Mouse (Mus musculus) midbrain, embryonic 16.5 days (tissue): ENCODE measurements around the gene Mmd2. TPM values are rescaled to one million over a fixed set of nuclear protein-coding genes. Genes with fewer than 3 reads are reported as not detected.

Experiments
- ATAC-seq: fragments of 200-750 bp; cut with Nextera tagmentation; 2 replicates; pipeline ENCODE4 v1.8.0; 2017; ENCODE audit warnings: moderate TSS enrichment
- H3K27ac ChIP-seq: fragments of 300-500 bp; sonication (generic); 2 replicates; pipeline ENCODE4 v1.5.1; 2014; ENCODE audit warnings: mild to moderate bottlenecking, low read length, mixed read lengths
- H3K27me3 ChIP-seq: fragments of 300-500 bp; sonication (generic); 2 replicates; pipeline ENCODE4 v1.6.1; 2014; ENCODE audit warnings: low read depth, low read length, mixed read lengths; ENCODE audit not compliant: control insufficient read depth, insufficient read depth
- H3K36me3 ChIP-seq: fragments of 300-500 bp; sonication (generic); 2 replicates; pipeline ENCODE4 v1.6.1; 2014; ENCODE audit warnings: mild to moderate bottlenecking, low read length, moderate library complexity, mixed read lengths; ENCODE audit not compliant: control insufficient read depth, insufficient read depth
- H3K4me1 ChIP-seq: fragments of 300-500 bp; sonication (generic); 2 replicates; pipeline ENCODE4 v1.6.1; 2014; ENCODE audit warnings: mild to moderate bottlenecking, low read length, mixed read lengths; ENCODE audit not compliant: control insufficient read depth, insufficient read depth
- H3K4me2 ChIP-seq: fragments of 300-500 bp; sonication (generic); 2 replicates; pipeline ENCODE4 v1.6.1; 2014; ENCODE audit warnings: mild to moderate bottlenecking, low read length, mixed read lengths
- H3K4me3 ChIP-seq: fragments of 300-500 bp; sonication (generic); 2 replicates; pipeline ENCODE4 v1.5.1; 2014; ENCODE audit warnings: low read depth, mild to moderate bottlenecking, low read length, moderate library complexity, mixed read lengths
- H3K9ac ChIP-seq: fragments of 300-500 bp; sonication (generic); 2 replicates; pipeline ENCODE4 v1.6.1; 2014; ENCODE audit warnings: low read depth, low read length, mixed read lengths
- H3K9me3 ChIP-seq: fragments of 300-500 bp; sonication (generic); replicated peaks from 2 replicates; pipeline ENCODE4 v1.6.1; 2014; ENCODE audit warnings: mild to moderate bottlenecking, low read length, mixed read lengths; ENCODE audit not compliant: control insufficient read depth, poor library complexity, severe bottlenecking
- WGBS: fragments of 180-500 bp; shearing (Covaris S2); extraction: QIAGEN DNeasy Blood & Tissue Kit; methylation state at CpG from one replicate; pipeline ENCODE4 v1.1.7; 2014; 5-methylcytosine and 5-hydroxymethylcytosine counted together
- polyA plus RNA-seq: library from polyadenylated mRNA; unstranded; fragments of >200 nt; fragmentation: Nextera tagmentation; extraction: Ambion mirVana; gene quantifications from 2 replicates; pipeline ENCODE4 v1.2.1, GENCODE M21; 2015

Gene Mmd2
- polyA plus RNA-seq, 1 experiment from 2014 or later = 74.2 TPM

DNA sequence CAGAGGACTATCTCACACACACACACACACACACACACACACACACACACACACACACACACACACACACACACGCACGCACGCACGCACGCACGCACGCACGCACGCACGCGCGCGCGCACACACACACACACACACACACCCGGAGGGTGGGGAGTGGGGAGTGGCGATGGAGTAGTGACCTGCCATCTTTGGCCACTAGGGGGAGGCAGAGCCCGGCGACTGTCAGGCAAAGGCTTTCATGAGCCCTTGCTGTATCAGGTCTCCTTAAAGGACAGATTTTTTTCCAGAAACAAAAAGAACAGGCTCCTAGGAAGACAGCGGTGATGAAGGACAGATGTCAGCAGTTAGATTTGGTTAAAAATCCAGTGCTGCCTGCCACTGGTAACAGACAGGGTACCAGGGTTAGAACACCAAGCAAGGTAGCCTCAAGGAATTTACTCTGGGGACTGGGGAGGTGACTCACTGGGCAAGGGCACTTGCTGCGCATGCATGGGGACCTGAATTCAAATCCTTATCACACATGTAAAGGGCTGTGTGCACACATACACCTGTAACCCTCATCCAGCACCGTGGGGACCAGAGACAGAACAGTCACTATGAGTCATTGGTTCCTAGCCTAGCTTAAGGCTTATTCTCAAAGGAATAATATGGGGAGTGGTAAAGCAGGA, 51.1 kb downstream of the Mmd2 start:
- H3K27ac ChIP-seq = peak overlapping the region; percentile 23; the same call in 1 of the 2 replicates
- peak; percentile 73 for ATAC-seq

GRCm38 (mm10) chr5:142556721-142557120, 51.9 kb downstream of the Mmd2 start:
- no peak for ATAC-seq
- no peaks in the 10 kb centered on the region for H3K27me3 ChIP-seq
- no peaks in the 10 kb centered on the region for H3K9me3 ChIP-seq
- H3K4me1 ChIP-seq = no peaks in the 10 kb centered on the region
- no peak overlapping the region for H3K4me3 ChIP-seq
- 90% methylated on average over 4 of the region's 4 CpGs for WGBS
- no peak overlapping the region for H3K27ac ChIP-seq
- no peak overlapping the region for H3K9ac ChIP-seq
- H3K4me2 ChIP-seq = no peak overlapping the region
- no peaks in the 10 kb centered on the region for H3K36me3 ChIP-seq

More for the DNA sequence above, 51.1 kb downstream of the Mmd2 start:
- Histone ChIP-seq H3K9me3 (no peaks in the 10 kb centered on the region), H3K4me1 (no peaks in the 10 kb centered on the region), H3K9ac (no peak overlapping the region), H3K4me2 (no peak overlapping the region), H3K4me3 (no peak overlapping the region), H3K36me3 (no peaks in the 10 kb centered on the region), H3K27me3 (no peaks in the 10 kb centered on the region)
- 25% methylated on average over 19 of the region's 21 CpGs for WGBS

- Histone ChIP-seq H3K27ac (no peak overlapping the region), H3K4me2 (no peak overlapping the region), H3K4me1 (no peaks in the 10 kb centered on the region), H3K9me3 (no peaks in the 10 kb centered on the region), H3K27me3 (no peaks in the 10 kb centered on the region), H3K4me3 (no peak overlapping the region), H3K9ac (no peak overlapping the region), H3K36me3 (no peaks in the 10 kb centered on the region)
- no peak for ATAC-seq
- 83% methylated on average over 5 of the region's 5 CpGs for WGBS
These were observed 52.7 kb downstream of the Mmd2 start for GRCm38 (mm10) chr5:142555866-142556265.

GRCm38 (mm10) chr5:142550706-142551652, 57.6 kb downstream of the Mmd2 start, which contains the start of gene Radil:
Gene Radil (minus strand): TSS chr5:142551098.
- WGBS = 3% methylated on average over 72 of the region's 80 CpGs
- peaks cover 9% of the 10 kb centered on the region for H3K4me1 ChIP-seq
- peak within 1 kb of the TSS; percentile 79 for H3K4me2 ChIP-seq
- H3K27me3 ChIP-seq = no peaks in the 10 kb centered on the region
- no peaks in the 10 kb centered on the region for H3K9me3 ChIP-seq
- no peaks in the 10 kb centered on the region for H3K36me3 ChIP-seq
- ATAC-seq = peak; percentile 91
- H3K27ac ChIP-seq = peak within 1 kb of the TSS; percentile 75
- H3K4me3 ChIP-seq = peak within 1 kb of the TSS; percentile 74
- peak within 1 kb of the TSS; percentile 82 for H3K9ac ChIP-seq

DNA sequence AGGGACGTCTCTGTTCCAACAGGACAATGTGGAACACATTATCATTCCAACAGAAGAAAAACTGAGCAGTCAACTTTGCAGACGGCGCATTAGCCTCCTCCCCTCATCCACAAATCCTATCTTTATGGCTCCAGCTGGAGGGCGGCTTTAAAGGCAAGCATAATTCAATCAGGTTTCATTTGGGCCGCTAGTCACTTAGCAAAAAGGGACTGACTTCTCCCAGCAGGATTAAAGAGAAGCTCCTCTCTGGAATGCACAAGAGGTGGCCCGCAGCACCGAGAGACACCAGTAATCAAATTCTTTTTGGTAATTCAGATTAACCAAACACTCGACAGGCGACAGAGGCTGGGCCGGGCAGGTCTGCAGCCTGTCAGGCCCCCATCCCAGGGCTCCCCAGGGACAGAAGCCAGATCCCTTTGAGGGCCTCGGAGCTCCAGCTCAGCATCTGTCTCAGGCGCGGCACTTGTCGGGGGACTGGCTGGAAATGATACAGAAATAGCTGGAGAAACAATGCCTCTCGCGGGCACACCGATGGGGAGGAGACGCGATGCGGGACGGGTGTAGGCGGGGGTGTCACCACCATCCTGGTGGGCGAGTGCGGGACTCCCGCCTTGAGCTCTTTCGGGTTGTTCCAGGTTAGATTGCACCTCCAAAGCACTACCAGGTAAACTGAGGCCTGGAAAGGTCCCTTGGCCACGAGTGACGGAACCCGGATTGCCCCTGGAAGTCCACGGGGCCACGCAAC, 58.5 kb downstream of the Mmd2 start:
- under 1% methylated on average over 31 of the region's 31 CpGs for WGBS
- Histone ChIP-seq H3K4me3 (peak overlapping the region; percentile 74), H3K36me3 (no peaks in the 10 kb centered on the region), H3K9me3 (no peaks in the 10 kb centered on the region), H3K4me2 (peak overlapping the region; percentile 79), H3K4me1 (peaks cover 9% of the 10 kb centered on the region), H3K9ac (peak overlapping the region; percentile 82), H3K27ac (peak overlapping the region; percentile 75), H3K27me3 (no peaks in the 10 kb centered on the region)
- peak; percentile 54 for ATAC-seq

- Histone ChIP-seq H3K27me3 (no peaks in the 10 kb centered on the region), H3K9ac (0 out of 2 replicates have a peak overlapping the region, but pooled peaks have one; percentile 13), H3K4me2 (peak overlapping the region; percentile 79), H3K27ac (no peak overlapping the region; the same call in 1 of the 2 replicates), H3K4me3 (peak overlapping the region; percentile 74; the same call in 1 of the 2 replicates), H3K36me3 (no peaks in the 10 kb centered on the region), H3K4me1 (peaks cover 9% of the 10 kb centered on the region), H3K9me3 (no peaks in the 10 kb centered on the region)
- WGBS = 34% methylated on average over 9 of the region's 9 CpGs
- ATAC-seq = no peak
These were observed 59.2 kb downstream of the Mmd2 start for GRCm38 (mm10) chr5:142549441-142549840.

DNA sequence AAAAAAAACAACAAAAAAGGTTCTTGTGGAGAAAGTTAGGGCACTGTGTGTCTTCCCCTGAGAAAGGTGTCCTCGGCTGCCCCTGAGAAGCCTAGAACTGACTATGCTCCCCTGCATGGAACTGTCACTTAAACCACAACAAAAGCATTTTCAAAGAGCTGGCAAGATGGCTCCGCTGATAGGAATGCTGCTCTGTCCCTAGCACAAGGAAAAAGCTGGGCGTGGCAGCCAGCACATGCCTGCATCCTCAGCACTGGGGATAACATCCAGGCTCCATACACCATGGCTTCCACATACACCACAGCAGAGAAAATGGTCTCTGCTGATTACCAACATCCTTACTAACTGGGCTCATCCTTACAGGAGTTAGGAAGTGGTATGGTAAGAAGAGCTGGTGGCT, 61.5 kb downstream of the Mmd2 start:
- Histone ChIP-seq H3K9ac (no peak overlapping the region), H3K4me1 (peaks cover 9% of the 10 kb centered on the region), H3K4me2 (no peak overlapping the region), H3K27ac (no peak overlapping the region), H3K36me3 (peaks cover 2% of the 10 kb centered on the region; the same call in 1 of the 2 replicates), H3K27me3 (no peaks in the 10 kb centered on the region), H3K9me3 (no peaks in the 10 kb centered on the region), H3K4me3 (no peak overlapping the region)
- WGBS = 81% methylated on average over 3 of the region's 3 CpGs
- no peak for ATAC-seq

GRCm38 (mm10) chr5:142546344-142546743, 62.3 kb downstream of the Mmd2 start:
- H3K27me3 ChIP-seq = no peaks in the 10 kb centered on the region
- no peak overlapping the region for H3K4me2 ChIP-seq
- peaks cover 2% of the 10 kb centered on the region; the same call in 1 of the 2 replicates for H3K36me3 ChIP-seq
- 9% methylated on average over 5 of the region's 5 CpGs for WGBS
- peaks cover 9% of the 10 kb centered on the region for H3K4me1 ChIP-seq
- H3K9ac ChIP-seq = no peak overlapping the region
- H3K4me3 ChIP-seq = no peak overlapping the region
- no peak overlapping the region for H3K27ac ChIP-seq
- no peaks in the 10 kb centered on the region for H3K9me3 ChIP-seq
- ATAC-seq = no peak
